1 mouse cellular context compared by ENCODE assay signal in the genomic region with DNA sequence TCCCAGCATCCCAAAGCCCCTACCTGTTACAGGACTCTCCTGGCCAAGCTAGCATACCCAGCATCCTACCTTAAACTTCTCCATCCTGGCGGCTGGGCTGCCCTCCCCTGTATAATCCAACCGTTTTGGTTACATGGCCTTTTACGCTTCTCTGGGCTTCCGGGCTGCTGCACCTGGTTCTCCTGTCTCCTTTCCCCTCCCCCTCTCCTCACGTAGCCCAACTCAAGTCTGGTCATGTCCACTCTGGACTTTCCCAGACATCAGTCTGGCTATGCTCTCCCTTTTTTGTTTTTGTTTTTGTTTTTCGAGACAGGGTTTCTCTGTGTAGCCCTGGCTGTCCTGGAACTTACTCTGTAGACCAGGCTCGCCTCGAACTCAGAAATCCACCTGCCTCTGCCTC.
TF ChIP-seq lines count a peak whose summit lies in the region.

No protein-coding gene starts in this region.

TF ChIP-seq in CH12.LX, 34 proteins besides CTCF, POLR2A, EP300 and RAD21 (continued from another document):
- peak; percentile 50 for TF ChIP-seq BHLHE40 (IDR thresholded peaks at IDR 0.05; ENCODE audit: low read depth, low read length)
- TF ChIP-seq MEF2A (IDR thresholded peaks at IDR 0.05; ENCODE audit: borderline replicate concordance, low read depth, low read length): peak; percentile 71
- no peak for TF ChIP-seq USF1 (IDR thresholded peaks at IDR 0.05; ENCODE audit: low read depth, low read length)
- TF ChIP-seq NELFE (IDR thresholded peaks at IDR 0.05; ENCODE audit: low read depth, low read length): 0 out of 2 replicates have a peak, but pooled peaks have one; percentile 37
- TF ChIP-seq ZKSCAN1 (IDR thresholded peaks at IDR 0.05; ENCODE audit: borderline replicate concordance, low read depth, low read length): no peak
- peak; percentile 79 for TF ChIP-seq ELF1 (IDR thresholded peaks at IDR 0.05; ENCODE audit: low read depth, low read length)
- TF ChIP-seq RCOR1 (conservative IDR thresholded peaks at IDR 0.05; ENCODE audit: low read depth, low read length): no peak; the same call in 1 of the 2 replicates
- TF ChIP-seq TBP (conservative IDR thresholded peaks at IDR 0.05; ENCODE audit: low read depth, low read length): no peak
- TF ChIP-seq MAFK (IDR thresholded peaks at IDR 0.05; ENCODE audit: insufficient replicate concordance, low read length): no peak
- TF ChIP-seq ZMIZ1 (IDR thresholded peaks at IDR 0.05; ENCODE audit: low read depth, low read length): no peak
- TF ChIP-seq IRF4 (IDR thresholded peaks at IDR 0.05; ENCODE audit: low read depth, low read length): peak; percentile 71
- TF ChIP-seq SIN3A (IDR thresholded peaks at IDR 0.05; ENCODE audit: low read length): peak; percentile 65
- TF ChIP-seq HCFC1 (IDR thresholded peaks at IDR 0.05; ENCODE audit: low read depth, low read length): peak; percentile 25; the same call in 1 of the 2 replicates
- TF ChIP-seq TCF12 (IDR thresholded peaks at IDR 0.05; ENCODE audit: low read depth, low read length): peak; percentile 93
- TF ChIP-seq ZNF384 (IDR thresholded peaks at IDR 0.05; ENCODE audit: low read depth, low read length): no peak
- no peak for TF ChIP-seq ZC3H11A (IDR thresholded peaks at IDR 0.05; ENCODE audit: low read depth, low read length)
- peak; percentile 83 for TF ChIP-seq CHD2 (IDR thresholded peaks at IDR 0.05; ENCODE audit: low read length)
- TF ChIP-seq MAX (IDR thresholded peaks at IDR 0.05; ENCODE audit: low read length): no peak
- TF ChIP-seq E2F4 (IDR thresholded peaks at IDR 0.05; ENCODE audit: insufficient replicate concordance, low read depth, low read length): no peak
- no peak for TF ChIP-seq PAX5 (IDR thresholded peaks at IDR 0.05; ENCODE audit: low read length)
- TF ChIP-seq MXI1 (IDR thresholded peaks at IDR 0.05; ENCODE audit: low read depth, low read length): peak; percentile 61
- TF ChIP-seq GABPA (IDR thresholded peaks at IDR 0.05; ENCODE audit: insufficient replicate concordance, low read depth, low read length): no peak
